Comparison of ENCODE assay signal across 8 mouse cellular contexts in genomic region chr2:17730957-17731830, GRCm38 (mm10). TPM values are rescaled to one million over a fixed set of nuclear protein-coding genes. Genes with fewer than 3 reads are reported as not detected.
DNase-seq lines count a peak whose midpoint lies in the region; ATAC-seq and TF ChIP-seq lines count a peak whose summit lies in the region.

Gene Nebl, minus strand, starts transcription at chr2:17731464.

- H3K9me3 ChIP-seq in erythroblast, embryonic 14.5 days (ENCODE audit: control insufficient read depth, low read length) = no peaks in the 10 kb centered on the region
- H3K9me3 ChIP-seq in hindbrain, postnatal 0 days (ENCODE audit: low read length) = no peaks in the 10 kb centered on the region
- no peaks in the 10 kb centered on the region for H3K9me3 ChIP-seq in limb, embryonic 10.5 days (replicated peaks)
- no peaks in the 10 kb centered on the region for H3K9me3 ChIP-seq in midbrain, embryonic 12.5 days
- H3K9me3 ChIP-seq in stomach, embryonic 15.5 days = no peaks in the 10 kb centered on the region

- H3K27me3 ChIP-seq in erythroblast, embryonic 14.5 days (ENCODE audit: control insufficient read depth) = peaks cover 42% of the 10 kb centered on the region
- 0 out of 2 replicates have a peak, but pooled peaks cover 3% of the 10 kb centered on the region for H3K27me3 ChIP-seq in hindbrain, postnatal 0 days (ENCODE audit: insufficient read depth, low read length)
- peaks cover 54% of the 10 kb centered on the region for H3K27me3 ChIP-seq in limb, embryonic 10.5 days (ENCODE audit: low read depth, poor library complexity, severe bottlenecking)
- peaks cover 84% of the 10 kb centered on the region for H3K27me3 ChIP-seq in midbrain, embryonic 12.5 days
- peaks cover 13% of the 10 kb centered on the region for H3K27me3 ChIP-seq in stomach, embryonic 15.5 days (replicated peaks)

- no peak for ATAC-seq in erythroblast, adult 5-6 weeks (replicated peaks; ENCODE audit: low FRiP score, poor library complexity, severe bottlenecking)
- ATAC-seq in hindbrain, postnatal 0 days = peak; percentile 88
- peak; percentile 79 for ATAC-seq in midbrain, embryonic 12.5 days (ENCODE audit: low FRiP score, low read depth)
- peak; percentile 87 for ATAC-seq in stomach, embryonic 15.5 days (ENCODE audit: insufficient read depth, low FRiP score, low read depth)

- WGBS in hindbrain, postnatal 0 days = 1% methylated on average over 43 of the region's 59 CpGs
- 1% methylated on average over 58 of the region's 59 CpGs for WGBS in limb, embryonic 10.5 days
- WGBS in midbrain, embryonic 12.5 days = under 1% methylated on average over 58 of the region's 59 CpGs
- 1% methylated on average over 57 of the region's 59 CpGs for WGBS in stomach, embryonic 15.5 days

- peak within 1 kb of the TSS; percentile 91 for H3K4me2 ChIP-seq in hindbrain, postnatal 0 days (ENCODE audit: low read depth, low read length)
- peak within 1 kb of the TSS; percentile 97 for H3K4me2 ChIP-seq in midbrain, embryonic 12.5 days (replicated peaks)
- H3K4me2 ChIP-seq in stomach, embryonic 15.5 days = peak within 1 kb of the TSS; percentile 98

- peak within 1 kb of the TSS; percentile 71 for H3K27ac ChIP-seq in hindbrain, postnatal 0 days
- peak within 1 kb of the TSS; percentile 77 for H3K27ac ChIP-seq in limb, embryonic 10.5 days
- no peak within 1 kb of the TSS for H3K27ac ChIP-seq in midbrain, embryonic 12.5 days (replicated peaks)
- H3K27ac ChIP-seq in stomach, embryonic 15.5 days = no peak within 1 kb of the TSS

- H3K9ac ChIP-seq in hindbrain, postnatal 0 days (replicated peaks; ENCODE audit: low read length) = peak within 1 kb of the TSS; percentile 55
- H3K9ac ChIP-seq in midbrain, embryonic 12.5 days (replicated peaks) = peak within 1 kb of the TSS; percentile 57
- H3K9ac ChIP-seq in stomach, embryonic 15.5 days = 0 out of 2 replicates have a peak within 1 kb of the TSS, but pooled peaks have one; percentile 6

- peak within 1 kb of the TSS; percentile 12 for H3K4me3 ChIP-seq in erythroblast, embryonic 14.5 days (replicated peaks)
- peak within 1 kb of the TSS; percentile 50 for H3K4me3 ChIP-seq in hindbrain, postnatal 0 days (ENCODE audit: low read length)
- peak within 1 kb of the TSS; percentile 73 for H3K4me3 ChIP-seq in limb, embryonic 10.5 days
- H3K4me3 ChIP-seq in midbrain, embryonic 12.5 days = peak within 1 kb of the TSS; percentile 56
- peak within 1 kb of the TSS; percentile 48 for H3K4me3 ChIP-seq in stomach, embryonic 15.5 days (replicated peaks)

- peak; percentile 58 for DNase-seq in cerebellum, adult 8-10 months
- DNase-seq in frontal cortex, postnatal 10 days (ENCODE audit: low spot score in 2 of 2) = peak; percentile 27 to 64
- peak; percentile 82 for DNase-seq in hindbrain, postnatal 0 days (ENCODE audit: low spot score)
- DNase-seq in limb, embryonic 10.5 days (ENCODE audit: low spot score) = peak; percentile 81

- no peaks in the 10 kb centered on the region for H3K36me3 ChIP-seq in erythroblast, embryonic 14.5 days (ENCODE audit: control insufficient read depth)
- H3K36me3 ChIP-seq in hindbrain, postnatal 0 days (ENCODE audit: insufficient read depth, low read length) = no peaks in the 10 kb centered on the region
- no peaks in the 10 kb centered on the region for H3K36me3 ChIP-seq in limb, embryonic 10.5 days
- H3K36me3 ChIP-seq in midbrain, embryonic 12.5 days = no peaks in the 10 kb centered on the region
- no peaks in the 10 kb centered on the region for H3K36me3 ChIP-seq in stomach, embryonic 15.5 days

- H3K4me1 ChIP-seq in erythroblast, embryonic 14.5 days (ENCODE audit: control insufficient read depth) = no peaks in the 10 kb centered on the region
- H3K4me1 ChIP-seq in hindbrain, postnatal 0 days (ENCODE audit: insufficient read depth, low read length) = no peaks in the 10 kb centered on the region
- peaks cover 24% of the 10 kb centered on the region for H3K4me1 ChIP-seq in limb, embryonic 10.5 days
- peaks cover 25% of the 10 kb centered on the region for H3K4me1 ChIP-seq in midbrain, embryonic 12.5 days
- H3K4me1 ChIP-seq in stomach, embryonic 15.5 days = peaks cover 7% of the 10 kb centered on the region; the same call in 1 of the 2 replicates

- TF ChIP-seq CTCF in hindbrain, postnatal 0 days (IDR thresholded peaks at IDR 0.05; ENCODE audit: low read depth) = peak; percentile 54

RNA-seq across cellular contexts. Expression of gene Nebl, which starts in this region (rescaled TPM):
- polyA plus RNA-seq in erythroblast, embryonic 14.5 days (2012) = 0.01 TPM in 1 of 2 replicates, not detected in the other
- total RNA-seq in erythroblast, adult 5-6 weeks (2015; ENCODE audit: low replicate concordance) = 0.38 TPM in 1 of 2 replicates, not detected in the other
- 0.42 TPM in 1 of 2 replicates, not detected in the other for total RNA-seq in erythroblast, adult 5-6 weeks (2017; ENCODE audit: low replicate concordance)
- 23.7 and 25.8 TPM in 2 replicates for total RNA-seq in hindbrain, postnatal 0 days (2014; rRNA removed)
- polyA plus RNA-seq in hindbrain, postnatal 0 days (2015; fragmentation: Nextera tagmentation; extraction: Ambion mirVana) = 15.4 and 15.9 TPM in 2 replicates
- 2.3 and 4.7 TPM in 2 replicates for polyA plus RNA-seq in limb, embryonic 10.5 days (2016; fragmentation: Nextera tagmentation; extraction: Ambion mirVana)
- polyA plus RNA-seq in midbrain, embryonic 12.5 days (2016; fragmentation: Nextera tagmentation; extraction: Ambion mirVana) = 4.5 and 5.8 TPM in 2 replicates
- 2.6 and 4.4 TPM in 2 replicates for polyA plus RNA-seq in stomach, embryonic 15.5 days (2015; fragmentation: Nextera tagmentation; extraction: Ambion mirVana)

Comparison
In these comparisons a context has a peak if more than half of its experiments do, and no peak if none do; other contexts are left out.
1. RNA of gene Nebl (total RNA-seq): 23.7 to 25.8 TPM in hindbrain, postnatal 0 days; 0.38 to 0.42 TPM in erythroblast, adult 5-6 weeks; every median in the first group is over 10 times any median in the second.
2. H3K4me3 ChIP-seq: peak in every context shown above with its lines; median percentile 73 in limb, embryonic 10.5 days; 56 in midbrain, embryonic 12.5 days; 50 in hindbrain, postnatal 0 days; 48 in stomach, embryonic 15.5 days; 12 in erythroblast, embryonic 14.5 days.
3. H3K27ac ChIP-seq: peak in hindbrain, postnatal 0 days (single experiment) and limb, embryonic 10.5 days (single experiment); none in midbrain, embryonic 12.5 days (single experiment) and stomach, embryonic 15.5 days (single experiment).
4. H3K9ac ChIP-seq: peak in every context shown above with its lines; median percentile 57 in midbrain, embryonic 12.5 days; 55 in hindbrain, postnatal 0 days; 6 in stomach, embryonic 15.5 days.
5. Peak in every context shown above with its lines, with median percentiles within 50 percentile points of each other: DNase-seq and H3K4me2 ChIP-seq.